Mouse (Mus musculus) adrenal gland, postnatal 14 days (tissue): Measurements from ENCODE around the gene Zfand3. TPM values are rescaled to one million over a fixed set of nuclear protein-coding genes. Genes with fewer than 3 reads are reported as not detected.

ENCODE experiments used
- DNase-seq: peaks from one replicate; pipeline ENCODE4 v3.0.0; 2021; ENCODE audit warnings: mixed read lengths
- total RNA-seq: library from RNA; stranded (reverse); gene quantifications from 2 replicates; pipeline ENCODE4 v1.2.3, GENCODE M21; 2021

The Zfand3 gene
- total RNA-seq, 1 experiment from 2014 or later = 126 TPM

DNA sequence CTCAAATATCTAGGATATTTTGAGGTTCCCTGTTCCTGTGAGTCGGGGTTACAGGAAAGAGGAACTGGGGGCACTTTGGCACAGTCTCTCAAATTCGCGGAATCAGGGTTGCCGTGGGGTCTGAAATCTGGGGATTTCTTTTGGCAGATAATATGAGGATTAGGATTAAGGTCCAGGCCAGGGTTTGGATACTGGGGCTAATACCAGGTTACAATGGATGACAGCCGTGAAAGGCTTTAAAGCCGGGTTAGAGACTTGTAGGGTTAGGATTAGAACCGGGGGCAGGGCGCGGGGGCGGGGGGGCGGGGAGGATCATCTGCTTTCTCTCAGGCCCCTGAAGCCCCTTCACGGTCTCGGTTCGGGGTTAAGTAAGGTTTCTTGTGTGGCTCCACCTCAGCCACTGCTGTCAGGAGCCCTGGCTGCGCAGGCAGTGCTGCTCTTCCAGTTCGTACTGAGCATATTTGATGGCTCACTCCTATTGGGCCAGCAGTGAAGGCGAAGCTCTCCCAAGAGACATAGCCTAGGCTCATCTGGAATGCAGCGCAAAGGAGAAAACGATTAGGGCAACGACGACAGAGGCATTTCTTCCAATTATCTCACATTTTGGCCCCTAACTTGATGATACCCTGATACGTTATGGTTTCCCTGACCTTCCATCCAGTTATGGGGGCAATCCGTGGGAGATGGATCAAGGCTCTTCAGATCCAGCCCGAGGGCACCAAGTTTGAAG is 5.8 kb upstream of the Zfand3 start:
- no peak for DNase-seq

DNA sequence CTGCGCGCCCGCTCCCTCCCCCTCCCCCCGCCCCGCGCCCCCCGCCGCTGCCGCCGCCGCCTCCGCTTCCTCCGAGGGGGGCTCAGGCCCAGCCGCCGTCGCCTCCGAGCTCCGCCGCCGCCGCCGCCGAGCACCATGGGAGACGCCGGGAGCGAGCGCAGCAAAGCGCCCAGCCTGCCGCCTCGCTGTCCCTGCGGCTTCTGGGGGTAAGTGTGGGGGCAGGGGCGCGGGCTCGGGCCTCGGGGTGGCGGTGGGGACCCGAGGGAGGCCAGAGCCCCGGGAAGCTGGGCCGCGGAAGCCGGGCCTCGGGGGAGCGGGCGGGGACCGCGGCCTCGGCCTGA is 540 bp downstream of the Zfand3 start:
- no peak for DNase-seq

DNA sequence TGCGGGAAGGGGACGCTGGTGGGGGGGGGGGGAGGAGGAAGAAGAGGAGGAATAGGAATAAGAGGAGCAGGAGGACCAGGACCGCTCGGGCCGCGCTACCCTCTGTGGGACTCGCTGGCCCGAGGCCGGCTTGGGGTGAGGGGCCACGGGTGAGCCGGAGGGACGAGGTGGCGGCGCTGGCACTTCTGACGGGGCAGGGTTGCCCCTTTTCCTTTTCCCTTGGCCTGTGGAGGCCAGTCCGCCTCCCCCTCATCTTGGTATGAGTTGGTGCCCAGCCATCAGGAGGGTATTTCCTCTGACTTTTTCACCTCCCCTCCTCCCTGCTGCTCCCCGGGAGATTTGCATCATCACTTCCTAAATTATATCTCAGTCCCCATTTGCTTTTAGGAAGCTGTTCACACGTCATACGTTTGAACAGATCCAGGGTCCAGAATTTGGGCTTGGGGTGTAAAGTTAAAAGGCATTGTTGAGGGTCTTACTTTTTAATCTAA is 963 bp downstream of the Zfand3 start:
- peak; percentile 55 for DNase-seq

DNA sequence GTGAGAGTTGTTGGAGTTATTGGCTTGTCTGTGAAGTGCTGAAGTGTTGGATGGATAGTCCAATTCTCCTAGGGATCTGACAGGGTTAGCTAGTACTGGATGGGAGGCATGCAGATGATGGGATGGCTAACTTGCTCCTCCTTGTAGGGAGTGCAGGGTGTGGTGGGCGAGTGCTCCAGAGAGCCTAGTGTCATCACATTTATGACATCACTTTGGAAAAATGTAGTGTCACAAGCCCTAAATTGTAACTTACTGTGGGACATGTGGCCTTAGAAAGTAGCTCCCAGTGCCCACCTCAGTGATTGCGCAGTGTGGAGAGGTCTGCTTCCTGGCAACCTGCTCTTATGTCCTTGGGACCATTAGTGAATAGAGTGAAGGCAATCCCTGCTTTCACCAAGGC is 2.3 kb downstream of the Zfand3 start:
- no peak for DNase-seq

DNA sequence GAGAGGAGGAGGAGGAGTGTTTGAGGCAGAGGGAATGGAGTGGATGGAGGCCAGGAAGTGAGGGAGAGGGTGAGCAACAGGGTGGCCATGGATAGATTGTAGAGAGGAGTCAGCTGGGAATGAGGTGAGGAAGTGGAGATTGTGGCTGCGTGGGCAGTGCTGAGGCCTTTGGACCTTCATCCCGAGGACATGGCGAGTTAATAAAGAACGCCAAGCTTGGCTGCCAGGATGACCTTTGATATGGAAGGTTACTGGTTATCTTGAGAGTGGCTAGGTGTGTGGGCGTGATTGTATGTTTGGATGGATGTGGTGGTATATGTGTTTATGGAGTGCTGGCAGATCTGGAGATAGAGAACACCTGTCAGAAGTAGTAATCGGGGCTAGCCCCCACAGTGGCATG is 3.4 kb downstream of the Zfand3 start:
- DNase-seq = no peak

DNA sequence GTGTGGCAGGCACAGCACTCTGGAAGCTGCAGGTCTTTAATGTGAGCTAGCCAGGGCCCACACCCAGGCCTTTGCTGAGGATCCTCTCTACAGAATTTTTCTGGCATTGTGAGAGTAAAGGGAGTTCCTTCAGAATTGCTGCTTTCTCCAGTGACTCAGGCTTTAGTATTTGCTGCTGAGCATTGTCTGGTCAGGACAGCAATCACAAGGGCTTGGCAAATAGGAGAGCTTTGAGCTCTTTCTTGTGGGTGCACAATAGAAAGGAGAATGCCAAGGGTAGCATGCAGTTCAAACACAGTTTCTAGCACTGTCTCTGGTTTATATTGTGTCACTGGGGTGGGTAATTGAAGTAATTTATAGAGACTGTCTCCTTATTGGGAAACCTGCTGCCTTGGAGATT is 3.9 kb downstream of the Zfand3 start:
- no peak for DNase-seq

DNA sequence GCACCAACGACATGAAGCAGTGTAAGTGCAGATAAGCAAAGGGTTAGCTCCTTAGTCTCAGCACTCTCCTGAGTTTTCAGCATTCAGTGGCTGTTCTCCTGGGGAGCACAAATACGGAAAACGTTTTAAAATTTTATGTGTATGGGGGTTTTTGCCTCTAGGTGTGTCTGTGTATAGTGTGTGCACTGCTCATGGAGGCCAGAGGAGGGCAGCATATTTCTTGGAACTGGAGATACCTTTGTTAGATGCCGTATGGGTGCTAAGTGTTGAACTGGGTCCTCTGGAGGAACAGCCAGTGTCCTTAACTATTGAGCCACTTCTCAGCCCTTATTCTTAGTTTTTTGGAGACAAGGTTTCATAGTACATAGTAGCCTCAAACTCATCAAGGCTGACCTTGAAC is 10.1 kb downstream of the Zfand3 start:
- DNase-seq = no peak

DNA sequence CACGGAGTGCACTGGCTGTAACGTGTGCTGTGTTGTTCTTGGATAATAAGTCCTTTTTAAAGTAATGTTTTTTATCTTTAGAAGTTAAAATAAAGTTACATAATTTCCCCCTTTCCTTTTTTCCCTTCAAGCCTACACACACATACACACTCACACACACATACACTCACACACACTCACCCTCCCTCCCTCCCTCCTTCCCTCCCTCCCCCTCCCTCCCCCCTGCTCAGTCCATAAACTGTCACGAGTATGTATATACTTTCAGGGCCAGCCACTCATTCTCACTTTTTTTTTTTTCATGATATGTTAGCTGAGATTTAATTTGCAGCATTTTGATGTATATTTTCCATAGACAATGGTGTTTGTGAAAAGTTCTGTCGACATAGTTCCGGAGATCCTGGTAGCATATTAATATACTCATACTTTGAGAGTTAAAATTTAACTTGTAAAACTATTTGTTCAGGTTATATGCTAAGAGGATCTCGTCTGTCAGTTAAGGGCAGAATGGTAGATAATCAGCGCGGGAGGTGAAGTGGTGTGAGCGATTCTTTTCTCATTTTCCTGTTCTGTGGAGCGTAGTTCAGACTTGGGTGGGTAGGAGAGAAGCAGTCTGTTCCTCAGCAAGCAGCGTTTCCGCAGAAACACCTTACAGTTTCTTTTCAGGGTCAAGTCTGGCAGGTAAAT is 14.5 kb downstream of the Zfand3 start:
- no peak for DNase-seq

DNA sequence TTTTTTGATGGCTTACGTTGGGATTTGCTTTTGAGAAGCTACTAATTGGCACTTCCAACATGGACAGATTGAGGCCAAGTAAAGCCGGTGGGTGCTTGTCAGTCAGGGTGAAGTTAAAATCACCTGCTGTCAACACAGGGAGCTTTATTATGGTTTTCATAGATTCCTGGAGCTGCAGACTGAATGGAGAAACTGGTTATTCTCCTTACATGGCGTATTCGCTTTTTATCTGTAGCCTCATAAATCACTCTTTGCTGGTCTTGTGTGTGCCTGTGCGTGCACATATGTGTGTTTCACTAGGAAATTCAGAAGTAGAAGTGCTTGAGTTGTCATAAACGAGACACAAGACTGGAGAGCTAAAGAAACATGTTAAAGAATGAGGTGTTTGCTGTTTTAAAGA is 15.4 kb downstream of the Zfand3 start:
- DNase-seq = no peak

DNA sequence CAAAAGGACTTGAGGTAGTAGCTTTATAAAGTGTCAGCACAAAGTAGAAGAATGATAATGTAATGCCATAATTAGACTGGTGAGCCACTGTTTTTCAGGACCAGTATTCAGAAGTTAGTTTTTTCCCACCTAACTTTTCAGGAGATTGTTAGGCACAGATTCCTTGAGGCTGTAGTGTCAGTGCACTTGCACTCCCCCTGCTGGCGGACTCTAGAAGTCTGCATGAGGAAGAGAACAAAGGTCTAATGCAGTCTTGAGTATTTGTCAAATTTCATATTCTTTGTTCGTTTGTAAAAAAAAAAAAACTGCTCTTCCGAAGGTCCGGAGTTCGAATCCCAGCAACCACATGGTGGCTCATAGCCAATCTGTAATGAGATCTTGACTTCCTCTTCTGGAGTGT is 20.1 kb downstream of the Zfand3 start:
- DNase-seq = peak; percentile 82

DNA sequence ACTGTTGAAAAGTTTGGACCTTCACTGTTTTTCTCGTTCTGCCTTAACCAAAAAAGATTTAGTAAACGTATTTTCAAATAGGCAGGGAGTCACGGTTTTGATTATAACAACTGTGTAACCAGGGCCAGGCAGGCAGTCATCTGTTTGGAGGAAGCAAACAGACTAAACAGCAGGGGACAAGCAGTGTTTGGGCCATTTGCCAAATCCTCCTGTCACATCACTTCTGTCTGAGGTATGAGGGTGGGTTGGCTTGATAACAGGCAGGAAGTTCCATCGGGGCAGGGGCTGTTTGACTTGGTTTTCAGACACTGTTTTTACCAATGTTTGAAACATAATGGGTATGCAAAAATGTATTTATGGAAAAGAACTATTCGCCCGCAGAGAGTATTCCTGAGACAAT is 22.1 kb downstream of the Zfand3 start:
- DNase-seq = peak; percentile 40

DNA sequence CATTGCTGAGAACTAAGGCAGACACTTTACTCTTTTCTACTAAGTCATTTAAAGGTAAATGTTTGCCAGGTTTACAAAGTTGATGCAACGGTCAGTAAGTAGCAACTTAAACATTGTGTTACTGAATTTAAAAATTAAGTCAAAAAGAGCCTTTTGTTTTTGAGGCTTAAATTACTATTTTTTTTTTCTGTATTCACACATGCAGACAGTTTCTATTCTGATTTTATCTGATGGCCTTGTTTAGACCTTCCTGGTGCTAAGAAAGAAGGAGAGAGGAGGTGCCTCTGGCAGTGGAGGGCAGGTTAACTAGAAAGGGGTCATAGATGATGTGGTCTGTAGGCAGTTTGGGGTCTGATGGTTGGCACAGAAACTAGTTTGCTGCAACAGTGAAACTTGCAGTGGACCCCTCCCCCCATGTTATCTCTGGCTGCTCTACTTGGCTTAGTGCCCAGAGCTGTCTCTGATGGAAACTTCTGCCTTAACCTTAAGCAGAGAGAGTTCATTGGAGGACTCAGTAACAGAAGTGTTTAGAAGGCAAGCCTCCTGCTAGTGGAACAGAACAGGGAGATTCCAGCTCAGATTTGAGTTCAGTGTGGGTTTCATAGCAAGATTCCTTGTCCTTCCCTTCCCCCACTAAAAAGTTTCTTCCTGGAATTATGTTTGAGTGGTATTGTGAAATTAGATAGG is 23.0 kb downstream of the Zfand3 start:
- DNase-seq = peak; percentile 84

DNA sequence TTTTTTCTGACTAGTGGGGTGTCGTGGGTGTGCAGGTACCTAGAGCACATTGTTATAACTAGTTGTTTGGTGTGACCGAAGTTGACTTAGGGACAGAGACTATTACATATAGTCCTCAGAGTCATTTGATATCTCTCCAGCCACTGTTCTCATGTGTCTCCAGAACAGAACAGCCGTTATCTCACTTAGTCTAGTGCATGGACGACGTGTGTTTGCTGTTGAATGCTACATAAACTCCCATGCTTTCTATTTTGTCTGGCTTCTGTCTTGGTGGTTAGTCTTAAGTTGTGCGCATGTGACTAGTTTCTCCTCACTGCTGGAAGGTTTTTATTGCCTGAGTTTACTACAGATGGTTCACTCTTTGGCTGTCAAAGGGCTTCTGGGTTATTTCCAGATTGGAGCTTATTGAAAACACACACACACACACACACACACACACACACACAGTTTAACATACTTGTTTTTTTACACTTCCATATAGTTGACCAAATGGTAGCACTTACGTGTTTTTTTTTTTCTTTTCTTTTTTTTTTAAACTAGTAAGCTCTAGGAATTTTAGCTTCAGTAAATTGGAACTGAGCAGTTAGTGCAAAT is 25.2 kb downstream of the Zfand3 start:
- DNase-seq = no peak

DNA sequence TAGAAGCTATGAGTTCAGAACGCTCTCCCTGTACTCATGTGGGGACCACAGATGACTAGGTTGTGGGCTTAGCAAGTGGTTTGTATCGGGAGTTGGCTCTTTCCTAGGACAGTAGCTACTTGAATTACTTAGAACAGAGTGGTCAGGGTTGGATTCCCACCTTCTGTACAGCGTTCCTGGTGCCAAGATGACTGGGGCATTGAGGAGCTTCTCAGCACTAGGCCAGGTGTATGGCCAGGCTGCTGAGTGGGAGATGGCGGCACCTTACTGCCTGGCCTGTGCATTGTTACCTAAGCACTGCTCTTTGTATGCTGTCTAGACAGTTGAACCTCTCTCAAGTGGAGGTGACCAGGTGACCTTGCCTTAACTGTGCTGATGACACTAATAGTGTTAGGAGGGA is 28.3 kb downstream of the Zfand3 start:
- DNase-seq = no peak

DNA sequence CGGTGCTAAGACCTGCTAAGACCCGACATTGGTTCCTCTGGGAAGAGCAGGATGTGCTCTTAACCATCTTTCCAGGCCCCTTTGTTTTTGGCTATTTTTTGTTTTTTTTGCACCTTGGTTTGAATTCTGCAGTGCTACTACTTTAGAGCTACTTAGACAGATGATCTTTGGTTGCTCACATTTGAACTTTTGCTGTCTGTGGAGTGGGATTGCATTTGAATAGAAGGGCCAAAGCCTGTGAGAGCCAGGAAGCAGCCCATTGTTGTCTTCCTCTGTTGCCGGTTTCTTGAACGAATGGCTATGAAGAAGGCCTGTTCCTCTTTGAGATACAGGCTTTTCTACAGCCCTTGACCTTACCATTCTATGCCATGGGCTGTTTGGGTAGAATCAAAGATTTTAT is 29.5 kb downstream of the Zfand3 start:
- no peak for DNase-seq

DNA sequence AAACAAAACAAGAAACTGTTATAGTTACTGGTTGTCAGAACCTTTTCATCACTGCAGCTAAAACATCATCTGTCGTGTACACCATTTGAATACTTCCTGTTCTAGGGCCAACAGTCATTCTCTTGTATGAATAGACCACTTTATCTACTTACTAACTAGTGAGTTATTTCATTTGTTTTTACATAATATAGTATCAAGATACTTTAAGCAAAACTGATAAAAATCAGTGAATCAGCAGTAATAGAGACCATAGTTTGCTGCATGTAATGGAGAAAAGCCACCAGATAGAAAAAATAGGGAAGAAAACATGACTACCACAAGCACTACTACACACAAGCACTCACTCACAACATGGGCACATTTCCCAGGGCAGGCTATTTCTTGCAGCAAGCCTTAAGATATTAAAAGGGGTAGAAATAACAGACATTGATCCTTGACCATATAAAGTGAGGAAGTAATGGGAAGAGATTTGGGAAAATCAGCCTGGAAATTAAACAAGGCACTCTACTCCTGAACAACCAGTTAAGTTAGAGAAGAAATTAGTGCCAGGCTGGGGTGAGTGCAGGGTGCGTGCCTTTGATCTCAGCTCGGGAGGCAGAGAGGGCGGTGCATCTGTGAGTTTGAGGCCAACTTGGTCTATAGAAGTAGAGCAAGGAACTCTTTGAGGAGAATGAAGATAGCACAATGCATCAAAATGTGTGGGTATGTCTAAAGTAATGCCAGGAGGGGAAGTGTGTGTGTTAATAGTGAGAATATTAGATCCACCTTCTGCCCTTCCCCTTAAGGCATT is 30.9 kb downstream of the Zfand3 start:
- DNase-seq = no peak

DNA sequence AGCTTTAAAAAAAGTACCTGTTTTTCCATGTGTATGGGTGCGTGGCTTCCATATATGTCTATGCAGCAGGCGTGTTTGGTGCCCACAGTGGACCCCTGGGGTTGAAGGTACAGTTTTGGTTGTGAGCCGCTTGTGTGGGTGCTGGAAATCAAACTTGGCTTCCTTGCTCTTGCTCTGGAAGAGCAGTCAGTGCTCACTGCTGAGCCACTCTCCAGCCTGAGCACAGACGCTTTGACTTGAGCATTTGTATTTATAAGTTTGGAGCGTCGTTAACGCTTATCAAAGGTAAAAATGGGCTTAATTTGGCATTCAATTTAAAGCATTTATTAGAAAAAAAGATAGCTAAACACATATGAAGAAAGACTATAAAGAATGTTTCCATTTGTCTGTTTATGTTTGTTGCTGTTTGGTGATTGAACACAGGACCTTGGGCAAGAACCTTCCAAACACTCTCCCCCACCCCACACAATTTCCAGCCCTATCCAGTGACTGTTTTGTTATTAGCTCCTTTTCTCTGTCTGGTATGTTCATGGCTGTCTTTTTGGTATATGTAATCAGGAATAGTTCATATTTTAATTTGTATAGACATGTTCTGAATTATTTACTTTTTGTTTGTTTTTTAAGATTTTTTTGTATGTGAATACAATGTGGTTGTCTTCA is 38.8 kb downstream of the Zfand3 start:
- no peak for DNase-seq

DNA sequence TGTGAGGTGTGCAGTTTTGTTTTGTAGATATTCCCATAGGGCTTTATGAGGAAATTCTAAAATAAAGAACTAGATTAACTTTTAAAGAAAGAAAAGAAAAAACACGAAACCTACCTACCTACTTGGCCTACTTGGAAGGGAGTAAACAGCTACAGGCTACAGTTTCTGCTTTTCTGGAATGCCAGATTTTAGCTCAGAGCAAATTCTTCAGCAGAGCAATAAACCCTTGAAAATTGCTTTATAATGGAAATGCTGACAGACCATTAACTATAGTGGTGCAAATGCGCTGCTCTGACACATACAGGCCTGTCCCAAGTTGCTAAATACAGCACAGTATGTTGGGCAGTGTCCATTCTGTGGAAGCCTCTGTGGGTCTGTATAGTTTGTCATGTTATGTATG is 40.6 kb downstream of the Zfand3 start:
- DNase-seq = no peak

DNA sequence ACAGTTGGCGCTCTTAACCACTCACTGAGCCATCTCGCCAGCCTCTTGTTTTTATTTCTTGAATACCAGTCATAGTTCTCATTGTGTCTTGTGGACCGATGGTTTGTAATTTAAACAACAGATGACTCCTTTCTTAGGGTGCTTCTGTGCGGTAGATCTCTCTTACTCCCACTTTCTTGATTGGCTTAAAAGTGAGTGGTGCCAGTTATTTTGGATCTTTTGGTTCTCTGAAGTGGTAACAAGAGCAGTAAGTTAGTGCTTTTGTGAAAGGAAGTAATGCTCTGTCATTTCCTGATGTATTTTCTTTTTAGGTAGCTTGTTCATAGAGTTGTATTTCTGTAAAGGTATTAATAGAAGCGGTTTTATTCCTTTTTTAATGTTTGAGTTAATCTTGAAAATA is 42.1 kb downstream of the Zfand3 start:
- DNase-seq = no peak

DNA sequence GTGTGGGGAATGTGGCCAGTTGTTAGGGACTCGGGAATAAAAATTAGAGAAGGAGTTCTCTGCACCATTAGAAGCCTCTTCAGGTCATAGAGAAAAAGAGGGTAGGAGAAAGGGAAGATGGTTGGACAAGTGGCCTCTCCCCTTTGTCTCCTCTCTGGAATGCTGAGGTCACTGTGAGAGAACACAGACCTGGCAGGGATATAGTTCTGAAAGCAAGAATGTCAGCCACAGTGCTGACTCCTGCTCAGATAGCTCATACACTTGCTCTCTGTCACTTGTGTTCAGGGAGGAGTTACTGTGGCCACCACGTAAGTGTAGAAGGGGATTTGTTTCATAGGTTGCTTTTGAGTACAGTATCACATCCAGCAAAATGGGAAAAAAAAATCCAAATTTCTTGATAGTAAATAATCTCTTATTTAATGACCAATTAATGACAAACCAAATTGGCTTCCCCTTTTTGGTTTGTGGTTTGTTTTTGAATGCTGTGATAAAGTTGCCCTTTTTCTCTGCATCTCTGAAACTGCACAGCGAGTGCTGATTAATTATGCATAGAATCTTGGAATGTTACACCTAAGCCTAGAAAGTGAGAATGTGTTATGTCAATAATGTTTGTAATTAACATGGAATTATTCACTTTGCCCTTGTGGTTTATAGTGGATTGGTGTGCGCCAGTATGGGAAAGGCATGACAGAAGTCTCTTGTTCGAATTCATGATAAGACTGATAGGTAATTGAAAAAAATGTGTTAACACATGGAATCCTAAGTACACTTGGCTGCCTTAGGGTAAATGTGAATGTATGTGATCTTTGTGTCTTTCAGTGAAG is 47.2 kb downstream of the Zfand3 start:
- DNase-seq = no peak

DNA sequence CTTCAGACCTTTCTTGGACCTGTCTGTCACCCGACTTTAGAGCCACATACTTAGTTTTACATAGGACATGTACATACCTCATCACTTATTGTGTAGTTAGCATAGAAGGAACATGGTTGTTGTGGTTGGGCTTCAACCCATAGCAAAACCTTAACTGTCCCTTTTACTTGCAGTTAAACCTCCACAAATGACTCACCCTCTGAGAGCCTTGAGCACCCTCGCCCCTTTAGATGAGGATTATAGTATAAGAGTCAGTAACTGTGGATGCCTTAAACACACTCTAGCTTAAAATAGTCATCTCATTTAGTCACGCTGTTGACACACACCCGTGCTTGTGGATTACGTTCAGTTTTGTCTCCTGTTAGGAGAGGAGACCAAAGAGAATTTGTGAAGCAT is 47.8 kb downstream of the Zfand3 start:
- DNase-seq = no peak
